Mouse (Mus musculus) CD8-positive naive resting alpha-beta T cell, adult 2 months (primary cell): ENCODE data around the gene Vmn1r40.

Experiments
- DNase-seq, 2 experiments: peaks; one replicate each; pipeline ENCODE4 v3.0.0; 2022; ENCODE audit warnings: low read depth in 2 of 2, low spot score in 2 of 2

Vmn1r40 gene

DNA sequence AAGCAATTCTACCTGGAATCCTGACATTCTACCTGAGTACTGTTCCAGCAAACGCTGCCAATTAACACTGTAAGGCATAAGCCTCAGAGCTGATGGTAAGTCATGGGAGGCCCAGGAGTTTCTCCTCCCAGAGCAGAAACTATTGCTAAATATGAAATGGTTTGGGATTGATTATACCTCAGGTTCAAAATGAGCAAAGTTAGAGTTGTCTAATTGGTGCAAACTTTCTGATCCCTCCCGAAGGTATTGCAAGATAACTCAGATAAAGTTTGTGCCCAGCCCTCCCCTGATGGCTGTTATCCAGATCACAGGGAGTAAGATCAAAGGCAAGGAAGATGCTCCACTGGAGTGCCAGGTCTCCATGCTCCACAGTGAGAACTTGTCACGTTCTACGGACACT, at the start of gene Vmn1r40:
TSS of gene Vmn1r40 (plus strand) at position 301 of the 400 bp plus-strand sequence.
- DNase-seq: no peak

DNA sequence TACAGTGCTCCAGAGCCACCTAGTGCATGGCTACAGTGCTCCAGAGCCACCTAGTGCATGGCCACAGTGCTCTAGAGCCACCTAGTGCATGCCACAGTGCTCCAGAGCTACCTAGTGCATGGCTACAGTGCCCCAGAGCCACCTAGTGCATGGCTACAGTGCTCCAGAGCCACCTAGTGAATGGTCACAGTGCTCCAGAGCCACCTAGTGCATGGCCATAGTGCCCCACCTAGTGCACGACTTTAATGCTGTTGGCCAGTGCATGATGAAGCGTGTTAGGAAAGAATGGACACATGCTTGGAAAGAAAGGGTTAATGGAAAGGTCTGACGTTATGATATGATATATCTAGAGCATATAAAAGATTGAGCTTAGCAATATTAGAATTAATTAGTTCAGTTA, 49.0 kb upstream of the Vmn1r40 start:
- DNase-seq: no peak

DNA sequence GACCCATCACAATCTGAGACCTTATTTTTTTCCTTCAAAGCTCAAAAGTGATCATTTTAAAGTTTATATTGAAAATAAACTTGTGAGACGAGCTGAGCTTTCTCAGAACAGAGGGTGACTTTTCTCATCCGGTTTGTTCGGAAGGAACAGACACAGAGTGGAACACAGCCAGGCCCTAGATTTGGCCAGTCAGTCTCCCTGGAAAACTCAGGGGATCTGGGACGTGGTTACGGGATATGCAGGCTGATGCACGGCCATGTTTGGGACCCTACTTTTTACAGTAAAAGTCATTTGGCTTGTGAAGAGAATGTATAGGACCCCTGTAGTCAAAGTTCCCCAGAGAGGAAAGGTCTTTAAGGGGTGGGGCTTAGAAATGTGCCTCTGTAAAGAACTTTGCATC, 48.4 kb upstream of the Vmn1r40 start:
- DNase-seq: no peak

DNA sequence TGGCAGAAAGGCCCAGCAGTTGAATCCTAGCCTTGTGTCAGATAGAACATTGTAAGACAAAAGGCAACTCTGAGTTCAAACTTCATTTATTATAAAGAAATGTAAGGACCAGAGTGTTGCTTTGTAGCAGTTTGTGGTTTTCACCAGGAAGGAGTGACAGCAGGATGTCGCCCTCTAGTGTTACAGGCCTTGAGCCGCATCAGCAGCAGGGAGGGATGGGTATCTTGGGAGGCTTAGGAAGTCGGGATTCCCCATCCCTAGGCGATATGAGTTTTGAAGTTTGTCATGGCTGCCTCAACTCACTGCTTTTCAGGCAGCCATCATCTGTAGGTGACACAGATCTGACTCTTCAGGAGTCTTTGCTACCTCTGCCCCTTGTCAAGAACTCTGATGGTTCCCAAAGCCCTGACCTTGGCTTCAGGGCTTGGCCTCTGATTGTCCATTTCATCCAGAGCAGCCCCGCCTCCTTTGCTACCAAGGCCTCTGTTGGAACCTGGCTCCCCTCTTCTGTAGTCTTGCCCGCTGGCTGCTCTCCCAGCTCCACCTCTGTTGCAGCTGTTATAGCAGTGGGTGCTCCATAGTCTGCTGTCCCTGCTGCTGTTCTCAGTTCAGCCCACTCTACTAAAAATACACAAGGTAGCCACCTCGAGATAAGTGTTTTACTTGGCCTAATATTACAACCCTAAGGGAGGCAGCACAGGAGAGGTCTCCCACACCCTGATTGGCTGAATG, 47.5 kb upstream of the Vmn1r40 start:
- DNase-seq: no peak

DNA sequence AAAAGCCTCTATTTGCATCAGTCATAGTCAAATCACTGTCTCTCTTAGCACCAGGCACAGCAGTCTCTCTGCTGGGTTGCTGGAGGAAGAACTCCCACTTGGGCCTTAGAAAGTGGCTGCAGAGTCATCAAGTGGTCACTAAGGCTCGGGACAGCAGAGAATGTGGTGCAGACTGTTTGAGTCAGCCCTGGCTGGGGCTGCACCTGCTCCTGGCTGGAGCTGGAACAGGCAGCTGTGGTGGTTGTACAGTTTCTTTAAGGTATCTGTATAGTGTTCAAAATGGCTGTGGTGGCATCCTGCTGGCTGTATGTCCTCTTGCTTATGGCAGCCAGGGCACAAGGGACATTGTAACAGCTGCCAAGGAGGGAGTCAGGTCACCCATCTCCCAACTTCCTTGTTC, 46.9 kb upstream of the Vmn1r40 start:
- DNase-seq: no peak

DNA sequence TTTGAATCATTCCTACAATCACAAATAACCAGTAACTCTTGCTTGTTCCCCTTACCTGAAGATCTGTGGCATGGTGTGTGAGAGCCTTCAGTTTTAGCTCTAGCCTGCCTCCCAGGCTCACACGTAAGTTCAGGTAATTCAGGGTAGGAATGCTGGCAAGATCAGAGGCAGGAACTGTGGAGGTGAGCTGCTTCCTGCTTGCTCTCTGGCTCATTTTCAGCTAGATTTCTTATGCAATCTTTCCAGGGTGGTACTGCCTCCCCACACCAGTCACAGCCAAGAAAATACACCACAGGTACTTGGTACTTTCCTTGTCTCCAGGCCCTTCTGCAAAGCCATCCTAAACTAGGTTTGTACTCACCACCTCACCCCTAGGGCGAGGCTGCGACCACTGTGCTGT, 44.8 kb upstream of the Vmn1r40 start:
- no peak for DNase-seq

DNA sequence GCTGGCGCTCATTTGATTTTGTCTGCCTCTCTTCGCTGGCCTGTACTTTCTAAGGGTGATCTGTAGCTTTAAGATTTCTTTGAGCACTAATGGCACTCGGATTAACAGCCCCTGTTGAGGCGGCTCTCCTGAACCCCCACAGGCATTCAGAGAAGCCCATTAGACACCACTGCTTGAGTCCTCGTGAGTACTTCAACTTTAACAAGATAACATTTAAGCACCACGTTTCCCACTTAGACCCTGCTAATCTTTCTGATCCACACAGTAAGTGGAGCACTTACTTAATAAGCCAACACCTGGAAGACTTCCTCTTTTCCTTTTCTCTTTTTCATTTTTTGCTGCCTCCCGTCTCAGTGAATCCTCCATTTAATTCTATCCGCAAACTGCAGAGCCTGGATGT, 42.2 kb upstream of the Vmn1r40 start:
- no peak for DNase-seq

DNA sequence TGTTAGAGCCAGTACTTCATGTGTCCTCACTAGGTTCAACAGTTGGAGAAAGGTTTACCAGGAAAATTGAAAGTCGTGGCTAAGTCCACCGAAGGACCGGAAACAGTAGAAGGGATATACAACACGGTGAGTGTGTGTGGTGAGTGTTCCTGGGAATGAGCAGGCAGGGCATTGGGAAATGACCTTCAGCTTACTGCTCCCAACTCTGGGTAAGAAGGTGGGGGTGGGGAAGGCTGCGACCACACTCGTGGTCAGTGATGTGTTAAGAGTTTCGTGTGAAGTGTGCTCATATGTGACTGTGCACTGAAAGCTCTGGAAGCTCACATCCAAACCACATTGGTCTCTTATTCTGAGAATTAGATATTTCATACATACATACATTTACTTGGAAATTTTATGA, 41.7 kb upstream of the Vmn1r40 start:
- no peak for DNase-seq

DNA sequence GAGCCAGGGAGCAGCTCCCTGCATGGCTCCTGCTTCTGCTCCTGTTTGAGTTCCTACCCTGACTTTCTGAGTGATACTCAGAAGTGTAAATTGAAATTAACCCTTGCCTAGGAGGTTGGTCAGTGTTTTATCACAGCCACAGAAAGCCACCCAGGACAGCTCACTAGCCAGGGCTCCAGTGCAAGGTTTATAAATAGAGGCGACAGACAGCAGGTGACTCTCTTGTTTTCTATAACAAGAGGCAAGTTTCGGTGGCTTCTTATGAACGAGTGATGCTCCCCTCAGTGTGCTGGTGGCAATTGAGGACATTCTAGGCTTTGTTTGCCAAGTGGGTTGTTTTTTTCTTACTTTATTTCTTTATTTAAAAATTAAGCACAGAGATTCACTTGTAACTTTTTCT, 40.4 kb upstream of the Vmn1r40 start:
- DNase-seq: no peak

DNA sequence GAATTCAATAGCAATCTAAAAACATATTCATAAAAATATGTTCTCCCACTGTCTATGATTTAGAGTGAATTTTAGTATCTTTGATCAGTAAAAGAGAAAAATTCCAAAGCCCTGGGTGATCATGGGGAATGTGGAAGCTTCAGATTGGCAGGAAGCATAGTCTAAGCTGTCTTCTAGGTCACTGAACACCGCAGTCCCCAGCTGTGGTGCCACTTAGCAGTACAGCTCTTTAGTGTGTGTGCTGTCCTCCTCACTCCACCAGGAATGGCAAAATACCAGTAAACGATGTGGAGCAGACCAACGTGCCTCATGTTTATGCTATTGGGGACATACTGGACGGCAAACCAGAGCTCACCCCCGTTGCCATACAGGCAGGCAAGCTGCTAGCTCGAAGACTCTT, 37.8 kb upstream of the Vmn1r40 start:
- no peak for DNase-seq

DNA sequence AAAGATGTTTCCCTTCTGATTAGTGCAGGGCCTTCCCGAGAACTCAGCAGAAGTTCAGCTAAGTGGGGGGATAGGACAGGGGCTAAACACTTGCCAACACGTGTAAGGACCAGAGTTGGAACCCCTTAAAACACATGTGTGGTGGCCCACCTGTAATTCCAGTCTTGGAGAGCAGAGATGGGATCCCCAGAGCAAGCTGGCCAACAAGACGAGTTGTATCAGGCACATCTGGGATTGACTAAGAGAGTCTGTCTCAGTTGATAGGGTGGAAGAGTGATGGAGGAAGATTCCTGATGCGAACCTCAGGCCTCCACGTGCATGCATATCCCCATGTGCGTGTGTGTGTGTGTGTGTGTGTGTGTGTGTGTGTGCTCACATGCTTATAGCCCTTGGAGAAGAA, 35.9 kb upstream of the Vmn1r40 start:
- DNase-seq: no peak

DNA sequence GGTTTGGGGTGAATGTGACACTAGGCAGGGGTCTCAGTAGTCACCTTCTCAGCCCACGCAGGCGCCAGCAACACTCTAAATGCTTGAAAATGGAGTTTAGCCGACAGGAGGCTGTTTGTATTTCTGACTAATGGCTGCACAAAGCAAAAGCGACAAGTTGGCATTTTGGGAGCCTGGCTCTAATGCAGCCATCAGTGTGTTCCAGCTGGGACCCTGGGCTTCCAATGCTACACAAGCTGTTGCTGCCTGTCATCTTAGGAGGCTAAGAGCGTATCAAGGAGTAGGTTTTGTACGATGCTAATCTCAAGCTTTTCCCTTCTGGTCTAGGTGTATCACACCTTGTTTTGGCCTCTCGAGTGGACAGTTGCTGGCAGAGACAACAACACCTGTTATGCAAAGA, 34.7 kb upstream of the Vmn1r40 start:
- DNase-seq: no peak

DNA sequence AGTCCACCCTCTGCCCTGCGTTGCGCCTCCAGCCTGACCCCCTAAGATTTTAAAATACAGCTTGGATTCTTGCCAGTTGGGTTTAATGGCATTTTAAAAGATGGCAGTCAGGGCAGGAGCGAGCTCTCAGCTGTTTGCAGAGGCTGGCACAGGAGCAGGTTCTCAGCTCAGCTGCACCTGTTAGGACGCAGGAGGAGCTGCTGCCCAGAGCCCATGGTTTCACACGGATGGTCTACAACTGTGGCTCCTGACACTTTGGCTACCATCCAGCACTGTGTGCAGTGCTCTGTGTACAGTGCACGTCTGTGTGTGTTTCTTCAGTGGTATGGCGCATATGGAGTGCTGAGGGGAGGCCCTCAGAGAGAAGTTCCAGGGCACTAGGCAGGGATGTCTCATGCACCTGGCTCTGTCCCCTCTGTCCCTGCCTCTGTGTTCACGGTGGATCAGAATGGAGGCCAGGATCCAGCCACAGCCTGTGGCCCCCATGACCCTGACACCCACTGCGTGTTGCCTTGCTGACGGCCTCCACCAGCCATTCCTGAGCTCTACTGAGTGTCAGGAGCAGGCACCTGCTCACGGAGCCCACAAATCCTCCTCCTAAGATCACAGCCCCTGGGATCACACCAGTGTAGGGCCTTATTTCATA, 34.1 kb upstream of the Vmn1r40 start:
- no peak for DNase-seq

DNA sequence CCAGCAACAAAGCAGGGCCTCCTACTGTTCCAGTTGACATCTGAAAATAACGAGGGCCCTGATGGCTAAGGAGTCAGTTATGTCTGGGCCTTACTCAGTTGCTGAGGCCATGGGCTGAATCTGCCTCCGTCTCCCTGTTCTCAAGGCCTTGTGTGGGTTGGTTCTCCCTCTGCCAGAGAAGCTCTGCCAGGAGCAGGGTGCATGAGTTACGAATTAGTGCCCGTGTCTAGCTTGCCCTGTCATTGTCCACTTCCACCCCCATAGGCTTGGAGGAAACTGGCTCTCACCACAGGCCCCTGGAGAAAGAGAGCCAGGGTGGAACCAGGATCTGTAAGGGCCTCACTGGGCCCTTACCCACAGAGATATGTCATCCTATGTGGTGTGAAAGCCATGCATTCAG, 28.8 kb upstream of the Vmn1r40 start:
- no peak for DNase-seq

DNA sequence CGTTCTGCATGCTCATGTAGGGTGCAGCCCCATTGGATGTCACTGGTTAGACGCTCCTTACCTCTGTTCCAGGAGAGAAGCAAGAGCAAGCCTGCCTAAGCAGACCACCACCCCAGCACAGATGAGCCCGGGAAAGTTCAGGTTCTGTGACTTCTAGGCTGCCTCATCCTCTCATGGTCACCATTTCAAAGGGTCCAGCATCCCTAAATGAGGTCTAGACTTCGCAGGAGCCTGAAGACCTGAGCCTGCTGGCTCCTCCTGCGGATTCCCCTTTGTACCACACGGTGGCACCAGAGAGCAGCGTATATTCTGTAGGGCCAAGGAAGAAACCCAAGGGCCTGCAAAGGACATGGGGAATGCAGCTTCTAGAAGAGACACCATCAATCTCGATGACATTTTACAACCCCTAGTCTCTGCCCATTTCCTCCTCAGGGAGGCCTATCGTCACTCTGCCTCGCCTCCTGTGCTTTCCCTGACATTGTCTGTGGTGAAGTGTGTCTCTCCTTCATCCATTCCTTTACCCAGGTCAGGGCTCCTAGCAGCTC, 28.0 kb upstream of the Vmn1r40 start:
- DNase-seq: peak; percentile 21 to 37

DNA sequence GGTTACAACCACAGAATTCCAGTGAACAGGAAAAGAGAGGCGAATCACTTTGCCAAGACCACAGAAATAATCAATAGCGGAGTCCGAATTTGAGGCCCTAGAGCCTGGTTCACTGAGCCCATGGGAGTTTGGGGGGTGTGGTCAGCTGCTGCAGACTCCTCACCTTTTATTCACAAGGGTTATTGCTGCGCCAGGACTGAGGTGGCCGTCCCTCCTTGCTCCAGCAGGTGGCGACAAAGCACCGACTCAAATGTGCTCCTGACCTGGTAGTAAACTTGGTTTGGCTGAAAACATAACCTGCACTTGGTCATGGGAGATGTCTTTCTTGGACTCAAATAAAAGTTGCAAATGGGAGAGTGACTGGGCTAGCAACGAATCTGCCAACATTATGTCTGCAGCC, 27.2 kb upstream of the Vmn1r40 start:
- DNase-seq: peak; percentile 29 to 56

DNA sequence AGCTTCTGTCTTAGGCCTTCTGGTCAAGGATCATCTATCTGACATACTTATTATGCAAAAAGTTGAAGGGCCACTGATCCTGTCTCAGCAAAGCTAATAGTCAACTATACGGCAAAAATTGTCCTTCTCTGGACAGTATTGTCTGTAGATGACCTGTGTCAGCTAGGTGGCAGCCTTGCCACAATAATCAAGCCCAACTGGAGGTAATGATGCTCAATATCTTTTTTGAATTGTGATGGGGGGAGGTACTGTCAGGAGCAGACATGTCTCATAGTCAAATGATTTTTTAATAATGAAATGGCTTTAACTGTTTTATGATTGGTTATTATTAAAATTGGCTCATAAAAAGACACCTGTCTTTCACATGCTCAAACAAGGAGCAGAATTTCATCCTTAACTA, 23.1 kb upstream of the Vmn1r40 start:
- DNase-seq: no peak

DNA sequence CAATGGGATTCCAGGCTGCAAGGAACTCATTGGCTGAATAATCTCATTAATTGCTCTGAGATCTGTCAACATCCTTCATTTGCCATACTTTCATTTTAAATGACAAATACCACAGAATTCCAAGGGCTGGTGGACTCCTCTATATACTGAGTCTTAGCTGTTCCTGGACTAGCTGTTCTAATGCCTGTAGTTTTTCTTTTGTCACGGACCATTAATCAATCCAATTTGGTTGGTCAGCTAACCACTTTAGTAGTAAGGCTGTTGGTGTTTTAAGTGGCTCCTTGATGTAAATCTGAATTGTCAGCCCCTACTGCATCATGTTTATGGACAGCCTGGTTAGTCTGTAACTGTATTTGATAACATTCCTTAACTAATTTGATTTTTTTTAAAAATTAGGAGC, 20.2 kb upstream of the Vmn1r40 start:
- DNase-seq: no peak

DNA sequence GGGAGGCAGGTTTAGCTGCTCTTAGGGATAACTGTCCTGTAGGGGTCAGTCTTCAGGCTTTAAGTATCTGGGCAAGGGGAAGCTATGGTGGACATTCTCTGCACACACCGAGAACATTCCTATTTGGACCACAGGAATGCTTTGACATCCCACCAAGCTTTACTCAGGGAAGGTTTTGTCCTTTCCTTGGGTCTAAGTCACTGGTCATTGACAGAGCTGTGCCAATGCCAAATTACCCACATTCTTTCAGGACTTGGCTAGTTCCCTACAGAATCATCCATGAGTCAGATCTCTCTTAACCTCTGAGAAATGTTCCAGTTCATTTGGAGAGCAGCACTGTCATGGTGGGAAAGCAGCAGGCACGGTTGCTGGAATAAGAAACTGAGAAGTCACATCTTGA, 716 bp upstream of the Vmn1r40 start:
- no peak for DNase-seq

DNA sequence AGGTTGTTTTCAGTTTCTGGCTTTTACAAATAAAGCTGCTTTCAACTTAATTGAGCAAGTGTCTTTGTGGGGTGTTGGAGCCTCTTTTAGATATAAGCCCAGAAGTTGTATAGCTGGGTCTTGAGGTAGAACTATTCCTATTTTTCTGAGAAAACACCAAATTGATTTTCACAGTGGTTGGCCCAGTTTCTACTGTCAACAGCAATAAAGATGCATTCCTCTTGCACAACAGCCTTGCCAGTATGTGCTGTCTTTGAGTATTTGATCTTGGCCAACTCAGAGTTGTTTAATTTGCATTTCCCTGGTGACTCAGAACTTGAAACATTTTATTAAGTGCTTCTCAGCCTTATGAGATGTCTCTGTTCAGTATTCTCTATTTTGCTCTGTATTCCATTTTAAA, 10.7 kb downstream of the Vmn1r40 start:
- no peak for DNase-seq

DNA sequence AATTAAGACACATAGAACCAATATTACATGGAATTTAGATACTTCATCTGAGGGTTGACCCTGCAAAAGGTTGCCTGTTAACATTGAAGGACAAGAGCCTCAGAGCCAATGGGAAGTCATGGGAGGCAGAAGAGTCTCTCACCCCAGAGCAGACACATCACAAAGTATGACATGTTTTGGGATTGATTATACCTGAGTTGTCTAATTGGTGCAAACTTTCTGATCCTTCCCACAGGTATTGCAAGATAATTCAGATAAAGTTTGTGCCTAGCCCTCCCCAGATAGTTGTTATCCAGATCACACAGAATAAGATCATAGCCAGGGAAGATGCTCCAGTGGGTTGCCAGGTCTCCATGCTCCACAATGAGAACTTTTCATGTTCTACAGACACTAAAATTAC, 33.1 kb downstream of the Vmn1r40 start, which contains the start of gene Vmn1r41:
TSS of gene Vmn1r41 (plus strand) at position 301 of the 400 bp plus-strand sequence.
- DNase-seq: no peak

DNA sequence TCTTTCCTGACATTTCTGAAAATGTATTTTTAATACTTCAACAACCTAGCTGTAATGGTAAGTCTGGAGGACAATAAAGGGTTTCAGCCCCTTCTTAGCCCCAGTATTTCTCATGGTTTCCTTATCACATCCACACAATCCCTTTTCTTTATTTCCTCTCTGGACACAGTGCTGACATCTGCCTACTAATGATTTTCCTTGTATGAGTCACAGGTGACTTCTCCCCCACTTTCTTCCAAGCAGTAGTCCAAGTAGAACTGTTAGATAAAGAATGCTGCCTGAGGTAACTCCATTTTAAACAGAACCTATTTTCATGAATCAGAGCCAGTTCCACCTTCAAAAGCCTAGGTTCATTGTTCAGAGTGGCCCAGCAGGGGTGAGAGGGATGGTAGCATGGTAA, 35.5 kb downstream of the Vmn1r40 start:
- DNase-seq: no peak
